Mouse (Mus musculus): ENCODE data around the gene Grb10.
A peak's percentile ranks its signal among the peaks of the same experiment; 100 is the strongest.

Grb10 gene

GRCm38 (mm10) chr11:12034371-12034770 lies 4.1 kb downstream of the Grb10 start:
- DNase-seq (ENCODE audit: low spot score in 2 of 2), result no peak

- DNase-seq (ENCODE audit: low spot score in 2 of 2), result no peak
These were observed 5.7 kb downstream of the Grb10 start for GRCm38 (mm10) chr11:12032831-12033230.

GRCm38 (mm10) chr11:12026638-12027037 lies 11.8 kb downstream of the Grb10 start:
- peak; percentile 32 to 43 for DNase-seq (ENCODE audit: low spot score in 2 of 2)

- DNase-seq (ENCODE audit: low spot score in 2 of 2), result peak; percentile 73 to 81
These were observed 12.5 kb downstream of the Grb10 start for GRCm38 (mm10) chr11:12025756-12026593.

- no peak for DNase-seq (ENCODE audit: low spot score in 2 of 2)
These were observed 13.1 kb downstream of the Grb10 start for GRCm38 (mm10) chr11:12025392-12025755.

GRCm38 (mm10) chr11:12023051-12023450 lies 15.4 kb downstream of the Grb10 start:
- DNase-seq (ENCODE audit: low spot score in 2 of 2), result no peak

GRCm38 (mm10) chr11:12019651-12020050 lies 18.8 kb downstream of the Grb10 start:
- no peak for DNase-seq (ENCODE audit: low spot score in 2 of 2)

GRCm38 (mm10) chr11:12018604-12019003 lies 19.9 kb downstream of the Grb10 start:
- no peak for DNase-seq (ENCODE audit: low spot score in 2 of 2)

GRCm38 (mm10) chr11:12010084-12010483 lies 28.4 kb downstream of the Grb10 start:
- DNase-seq (ENCODE audit: low spot score in 2 of 2), result no peak

GRCm38 (mm10) chr11:12000293-12000910 lies 38.1 kb downstream of the Grb10 start:
- DNase-seq (ENCODE audit: low spot score in 2 of 2), result no peak

GRCm38 (mm10) chr11:11998881-11999280 lies 39.6 kb downstream of the Grb10 start:
- no peak for DNase-seq (ENCODE audit: low spot score in 2 of 2)

- DNase-seq (ENCODE audit: low spot score in 2 of 2), result no peak
These were observed 41.4 kb downstream of the Grb10 start for GRCm38 (mm10) chr11:11997045-11997444.

GRCm38 (mm10) chr11:11995371-11995770 lies 43.1 kb downstream of the Grb10 start:
- DNase-seq (ENCODE audit: low spot score in 2 of 2), result no peak

GRCm38 (mm10) chr11:11993807-11994206 lies 44.7 kb downstream of the Grb10 start:
- no peak for DNase-seq (ENCODE audit: low spot score in 2 of 2)

GRCm38 (mm10) chr11:11993183-11993582 lies 45.3 kb downstream of the Grb10 start:
- DNase-seq (ENCODE audit: low spot score in 2 of 2), result no peak

GRCm38 (mm10) chr11:11989850-11990249 lies 48.6 kb downstream of the Grb10 start:
- no peak for DNase-seq (ENCODE audit: low spot score in 2 of 2)

GRCm38 (mm10) chr11:11987233-11987632 lies 51.2 kb downstream of the Grb10 start:
- DNase-seq (ENCODE audit: low spot score in 2 of 2), result no peak

GRCm38 (mm10) chr11:11978611-11979197 lies 59.8 kb downstream of the Grb10 start:
- no peak for DNase-seq (ENCODE audit: low spot score in 2 of 2)

GRCm38 (mm10) chr11:11974591-11975255 lies 63.8 kb downstream of the Grb10 start:
- peak; percentile 16 to 38 for DNase-seq (ENCODE audit: low spot score in 2 of 2)

- DNase-seq (ENCODE audit: low spot score in 2 of 2), result peak; percentile 60 to 62
These were observed 65.0 kb downstream of the Grb10 start for GRCm38 (mm10) chr11:11973366-11974014.

GRCm38 (mm10) chr11:11972401-11973110 lies 65.9 kb downstream of the Grb10 start:
- DNase-seq (ENCODE audit: low spot score in 2 of 2), result no peak
